Mouse (Mus musculus) hindbrain, embryonic 10.5 days (tissue): ENCODE results near the gene Gadd45b. TPM values are rescaled to one million over a fixed set of nuclear protein-coding genes. Genes with fewer than 3 reads are reported as not detected.

ENCODE experiments used
- DNase-seq: peaks from one replicate; pipeline ENCODE4 v3.0.0-alpha.2; 2017; ENCODE audit warnings: low spot score
- H3K27ac ChIP-seq: fragments of 300-500 bp; sonication (generic); 2 replicates; pipeline ENCODE4 v1.5.1; 2016; ENCODE audit warnings: mild to moderate bottlenecking, moderate library complexity
- H3K27me3 ChIP-seq: fragments of 300-500 bp; sonication (generic); 2 replicates; pipeline ENCODE4 v1.6.1; 2016; ENCODE audit warnings: mild to moderate bottlenecking; ENCODE audit not compliant: poor library complexity, insufficient read depth, severe bottlenecking
- H3K36me3 ChIP-seq: fragments of 300-500 bp; sonication (generic); 2 replicates; pipeline ENCODE4 v1.6.1; 2016; ENCODE audit warnings: mild to moderate bottlenecking, moderate library complexity
- H3K4me1 ChIP-seq: fragments of 300-500 bp; sonication (generic); replicated peaks from 2 replicates; pipeline ENCODE4 v1.6.1; 2016; ENCODE audit warnings: mild to moderate bottlenecking
- H3K4me3 ChIP-seq: fragments of 300-500 bp; sonication (generic); 2 replicates; pipeline ENCODE4 v1.5.1; 2016; ENCODE audit warnings: mild to moderate bottlenecking, moderate library complexity
- H3K9me3 ChIP-seq: fragments of 300-500 bp; sonication (generic); 2 replicates; pipeline ENCODE4 v1.6.1; 2016; ENCODE audit warnings: mild to moderate bottlenecking, moderate library complexity
- WGBS: fragments of 180-500 bp; shearing (Covaris S2); methylation state at CpG from one replicate; pipeline ENCODE4 v1.1.7; 2016; 5-methylcytosine and 5-hydroxymethylcytosine counted together
- polyA plus RNA-seq: library from polyadenylated mRNA; unstranded; fragments of >200 nt; fragmentation: Nextera tagmentation; extraction: Ambion mirVana; gene quantifications from 2 replicates; pipeline ENCODE4 v1.2.1, GENCODE M21; 2016

The Gadd45b gene
- polyA plus RNA-seq, 1 experiment from 2014 or later, result 11.8 TPM

DNA sequence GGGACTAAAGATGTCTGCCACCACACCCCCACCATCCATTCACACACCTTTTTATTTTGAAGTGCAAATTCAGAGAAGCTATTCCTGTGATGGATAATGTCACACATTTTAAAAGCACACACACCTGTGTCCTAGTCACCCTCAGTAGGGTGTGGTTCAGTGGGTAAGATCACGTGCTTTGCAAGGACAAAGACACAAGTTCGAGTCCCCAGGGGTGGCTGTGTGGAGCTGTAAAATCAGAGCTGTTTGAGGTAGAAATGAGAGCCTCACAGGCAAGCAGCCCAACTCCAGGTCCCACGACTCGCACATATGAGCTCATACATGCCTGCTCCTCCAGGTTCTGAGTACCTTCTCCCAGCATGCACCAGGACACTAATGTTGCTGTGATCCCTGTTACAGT lies 38.2 kb downstream of the Gadd45b start:
- H3K4me1 ChIP-seq, result peaks cover 44% of the 10 kb centered on the region
- DNase-seq, result no peak
- no peak overlapping the region for H3K4me3 ChIP-seq
- 0 out of 2 replicates have a peak, but pooled peaks cover 5% of the 10 kb centered on the region for H3K9me3 ChIP-seq
- H3K27ac ChIP-seq, result no peak overlapping the region
- H3K36me3 ChIP-seq, result no peaks in the 10 kb centered on the region
- WGBS, result 84% methylated on average over 4 of the region's 4 CpGs
- no peaks in the 10 kb centered on the region for H3K27me3 ChIP-seq

DNA sequence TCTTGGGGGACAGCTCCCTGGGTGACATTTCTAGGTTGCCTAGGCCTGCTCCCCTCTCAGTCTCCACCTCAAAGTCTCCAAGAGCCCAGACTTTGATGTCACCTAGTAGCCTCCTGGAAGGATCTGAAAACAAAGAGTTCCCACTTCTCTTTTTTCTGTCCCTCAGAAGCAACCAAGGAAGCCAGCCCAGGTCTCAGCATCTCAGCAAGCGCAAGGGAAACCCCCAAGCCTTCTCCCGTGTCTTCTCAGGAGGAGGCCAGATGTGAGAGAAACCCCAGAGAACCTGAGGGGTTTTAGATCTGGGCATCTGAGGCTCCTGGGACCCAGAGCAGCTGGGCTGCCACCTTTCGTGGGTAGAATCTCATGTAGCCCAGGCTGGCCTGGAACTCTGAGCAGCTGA lies 39.4 kb downstream of the Gadd45b start:
- H3K27me3 ChIP-seq, result no peaks in the 10 kb centered on the region
- peaks cover 36% of the 10 kb centered on the region for H3K4me1 ChIP-seq
- no peak overlapping the region for H3K4me3 ChIP-seq
- no peaks in the 10 kb centered on the region for H3K36me3 ChIP-seq
- no peak for DNase-seq
- no peak overlapping the region for H3K27ac ChIP-seq
- WGBS, result 71% methylated on average over 3 of the region's 3 CpGs
- H3K9me3 ChIP-seq, result 0 out of 2 replicates have a peak, but pooled peaks cover 5% of the 10 kb centered on the region

DNA sequence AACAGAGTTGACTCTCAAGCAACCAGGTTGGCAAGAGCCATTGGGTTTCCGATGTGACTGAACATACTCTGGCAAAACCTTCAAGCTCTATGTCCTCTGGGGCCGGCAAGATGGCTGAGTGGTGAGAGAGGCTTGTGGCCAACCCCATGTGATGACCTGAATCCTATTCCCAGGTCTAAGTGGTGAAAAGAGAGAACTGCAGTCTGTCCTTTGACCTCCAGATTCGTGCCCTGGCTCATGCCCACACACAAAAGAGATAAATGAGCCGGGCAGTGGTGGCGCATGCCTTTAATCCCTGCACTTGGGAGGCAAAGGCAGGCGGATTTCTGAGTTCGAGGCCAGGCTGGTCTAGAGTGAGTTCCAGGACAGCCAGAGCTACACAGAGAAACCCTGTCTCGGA lies 40.3 kb downstream of the Gadd45b start:
- Histone ChIP-seq H3K36me3 (no peaks in the 10 kb centered on the region), H3K27ac (no peak overlapping the region), H3K9me3 (0 out of 2 replicates have a peak, but pooled peaks cover 5% of the 10 kb centered on the region), H3K4me3 (no peak overlapping the region), H3K4me1 (peaks cover 28% of the 10 kb centered on the region), H3K27me3 (no peaks in the 10 kb centered on the region)
- no peak for DNase-seq
- WGBS, result 87% methylated on average over 8 of the region's 8 CpGs

- Histone ChIP-seq H3K9me3 (0 out of 2 replicates have a peak, but pooled peaks cover 5% of the 10 kb centered on the region), H3K27me3 (no peaks in the 10 kb centered on the region), H3K4me1 (peaks cover 28% of the 10 kb centered on the region), H3K4me3 (no peak overlapping the region), H3K27ac (no peak overlapping the region), H3K36me3 (no peaks in the 10 kb centered on the region)
- DNase-seq, result no peak
- WGBS, result 83% methylated on average over 15 of the region's 15 CpGs
Measured at GRCm38 (mm10) chr10:80971533-80971932, 41.7 kb downstream of the Gadd45b start.

DNA sequence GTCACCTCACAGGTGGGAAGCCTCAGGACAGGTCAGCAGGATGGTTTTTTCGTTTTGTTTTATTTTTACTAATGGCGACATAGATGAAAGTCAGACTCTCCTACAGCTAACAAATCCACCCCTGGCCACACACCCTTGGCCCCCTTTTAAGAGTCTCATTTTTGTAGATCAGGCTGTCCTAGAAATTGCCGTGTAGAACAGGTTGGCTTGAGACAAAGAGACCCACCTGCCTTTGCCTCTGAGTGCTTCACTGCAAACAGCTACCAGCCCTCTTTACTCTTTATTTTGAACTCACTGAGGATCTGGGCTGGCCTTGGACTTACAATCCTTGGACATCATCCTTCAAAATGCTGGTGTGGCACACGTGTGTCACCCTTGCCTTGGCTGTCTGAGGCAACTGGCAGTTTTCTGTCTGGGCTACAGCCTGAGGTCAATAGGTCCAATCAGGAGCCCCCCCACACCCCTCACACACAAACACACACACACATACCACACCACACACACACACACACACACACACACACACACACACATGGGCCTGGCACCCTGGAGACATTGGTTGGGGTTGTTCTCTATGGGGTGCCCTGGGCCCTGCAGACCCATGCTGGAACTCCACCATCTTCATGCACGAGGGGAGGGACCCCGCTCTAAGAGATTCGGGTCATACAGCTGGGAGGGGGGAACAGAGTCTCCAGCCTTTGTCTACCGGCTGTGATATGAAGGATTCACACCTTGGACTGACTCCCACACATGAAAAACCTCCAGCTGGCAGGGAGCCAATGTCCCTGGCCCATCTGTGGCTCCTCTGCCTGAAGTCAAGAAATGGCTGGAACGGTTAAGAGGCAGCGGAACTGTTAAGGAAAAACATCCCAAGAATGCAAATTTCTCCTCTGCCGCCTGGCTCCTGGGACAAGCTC lies 42.5 kb downstream of the Gadd45b start:
- no peak for DNase-seq
- H3K27ac ChIP-seq, result 0 out of 2 replicates have a peak overlapping the region, but pooled peaks have one; percentile 35

GRCm38 (mm10) chr10:80973722-80974121 lies 43.8 kb downstream of the Gadd45b start:
- Histone ChIP-seq H3K4me3 (no peak overlapping the region), H3K27me3 (no peaks in the 10 kb centered on the region), H3K36me3 (no peaks in the 10 kb centered on the region), H3K27ac (peak overlapping the region; percentile 26; the same call in 1 of the 2 replicates), H3K4me1 (peaks cover 22% of the 10 kb centered on the region), H3K9me3 (0 out of 2 replicates have a peak, but pooled peaks cover 5% of the 10 kb centered on the region)
- WGBS, result 79% methylated on average over 1 of the region's 1 CpGs
- DNase-seq, result no peak

More for the DNA sequence above, 42.5 kb downstream of the Gadd45b start:
- H3K4me3 ChIP-seq, result no peak overlapping the region
- peaks cover 23% of the 10 kb centered on the region for H3K4me1 ChIP-seq
- H3K27me3 ChIP-seq, result no peaks in the 10 kb centered on the region
- 0 out of 2 replicates have a peak, but pooled peaks cover 5% of the 10 kb centered on the region for H3K9me3 ChIP-seq
- 67% methylated on average over 11 of the region's 11 CpGs for WGBS
- no peaks in the 10 kb centered on the region for H3K36me3 ChIP-seq

DNA sequence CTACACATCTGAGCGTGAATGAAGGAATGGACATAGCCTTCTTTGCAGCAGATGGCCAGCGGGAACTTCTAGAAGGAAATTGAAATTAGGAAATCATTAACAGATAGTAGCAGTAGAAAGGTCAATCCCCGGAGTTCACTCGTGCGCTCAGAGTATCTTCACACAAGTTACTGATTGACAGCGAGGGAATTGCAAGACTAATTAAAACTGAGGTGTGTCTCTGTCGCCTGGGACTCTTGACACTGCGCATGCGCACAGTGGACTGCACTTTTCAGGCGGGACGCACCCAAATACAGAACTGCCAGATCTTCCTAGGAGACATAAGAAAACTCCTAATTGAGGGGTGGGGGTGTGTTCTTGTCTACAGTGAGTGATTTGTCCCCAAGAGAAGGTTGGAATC lies 45.6 kb downstream of the Gadd45b start:
- H3K27ac ChIP-seq, result no peak overlapping the region
- 90% methylated on average over 11 of the region's 11 CpGs for WGBS
- H3K4me3 ChIP-seq, result no peak overlapping the region
- H3K36me3 ChIP-seq, result no peaks in the 10 kb centered on the region
- H3K4me1 ChIP-seq, result peaks cover 19% of the 10 kb centered on the region
- H3K9me3 ChIP-seq, result 0 out of 2 replicates have a peak, but pooled peaks cover 5% of the 10 kb centered on the region
- H3K27me3 ChIP-seq, result no peaks in the 10 kb centered on the region
- DNase-seq, result no peak

DNA sequence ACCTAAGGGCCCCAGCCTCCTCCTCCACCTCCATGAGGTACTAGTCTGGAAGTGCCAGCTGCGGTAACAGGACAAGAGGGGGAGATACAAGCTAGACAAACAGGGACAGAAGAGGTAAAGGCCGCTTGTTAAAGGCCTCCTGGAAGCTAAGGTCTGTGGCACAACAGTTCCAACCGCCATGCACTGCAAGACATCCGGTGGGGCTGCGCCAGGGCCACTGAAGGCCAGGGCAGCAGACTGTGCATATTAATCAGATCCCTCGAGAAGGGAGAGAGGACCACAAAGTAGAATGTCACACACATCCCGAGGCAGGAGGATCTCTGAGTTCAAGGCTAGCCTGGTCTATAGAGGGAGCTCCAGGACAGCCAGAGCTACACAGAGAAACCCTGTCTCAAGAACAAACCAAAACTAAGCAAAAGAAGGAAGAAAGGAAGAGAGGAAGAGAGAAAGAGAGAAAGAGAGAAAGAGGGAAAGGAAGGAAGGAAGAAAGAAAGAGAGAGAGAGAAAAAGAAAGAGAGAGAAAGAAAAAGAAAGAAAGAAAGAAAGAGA lies 51.8 kb downstream of the Gadd45b start:
- no peak for DNase-seq

More for the DNA sequence above, 51.8 kb downstream of the Gadd45b start:
- peaks cover 26% of the 10 kb centered on the region for H3K27me3 ChIP-seq
- peak overlapping the region; percentile 5; the same call in 1 of the 2 replicates for H3K27ac ChIP-seq
- 56% methylated on average over 7 of the region's 7 CpGs for WGBS
- H3K36me3 ChIP-seq, result no peaks in the 10 kb centered on the region
- H3K9me3 ChIP-seq, result no peaks in the 10 kb centered on the region
- no peak overlapping the region for H3K4me3 ChIP-seq
- peaks cover 15% of the 10 kb centered on the region for H3K4me1 ChIP-seq

Other genes starting within 250 kb of the Gadd45b start
- gene Mob3a, start 228.1 kb upstream of the Gadd45b start, polyA plus RNA-seq, result 68.8 and 77.2 TPM in 2 replicates
- 13.7 and 18.7 TPM in 2 replicates for gene Izumo4, start 227.9 kb upstream of the Gadd45b start, polyA plus RNA-seq
- gene Ap3d1, start 187.8 kb upstream of the Gadd45b start, polyA plus RNA-seq, result 59.9 and 65.8 TPM in 2 replicates
- 20.3 and 22.8 TPM in 2 replicates for gene Dot1l, start 174.9 kb upstream of the Gadd45b start, polyA plus RNA-seq
- 109 and 119 TPM in 2 replicates for gene Sf3a2, start 131.9 kb upstream of the Gadd45b start, polyA plus RNA-seq
- 189 and 192 TPM in 2 replicates for gene Plekhj1, start 131.4 kb upstream of the Gadd45b start, polyA plus RNA-seq
- 0.12 and 0.16 TPM in 2 replicates for gene Amh, start 124.8 kb upstream of the Gadd45b start, polyA plus RNA-seq
- gene Jsrp1, start 116.6 kb upstream of the Gadd45b start, polyA plus RNA-seq, result 0.65 and 0.68 TPM in 2 replicates
- 2,287 and 2,328 TPM in 2 replicates for gene Oaz1, start 103.4 kb upstream of the Gadd45b start, polyA plus RNA-seq
- gene Lingo3, start 86.0 kb upstream of the Gadd45b start, polyA plus RNA-seq, result 0.61 and 0.93 TPM in 2 replicates
- 314 and 327 TPM in 2 replicates for gene Lsm7, start 74.9 kb upstream of the Gadd45b start, polyA plus RNA-seq
- 46.3 and 52.9 TPM in 2 replicates for gene Sppl2b, start 74.8 kb upstream of the Gadd45b start, polyA plus RNA-seq
- gene Tmprss9, start 58.2 kb upstream of the Gadd45b start, polyA plus RNA-seq, result 0.04 and 0.14 TPM in 2 replicates
- gene Timm13, start 29.1 kb upstream of the Gadd45b start, polyA plus RNA-seq, result 374 and 391 TPM in 2 replicates
- gene Lmnb2, start 11.8 kb upstream of the Gadd45b start, polyA plus RNA-seq, result 65.8 and 78.4 TPM in 2 replicates
- gene Gng7, start 84.9 kb downstream of the Gadd45b start, polyA plus RNA-seq, result 7.1 and 8.6 TPM in 2 replicates
- gene Diras1, start 95.6 kb downstream of the Gadd45b start, polyA plus RNA-seq, result 4.6 and 9.8 TPM in 2 replicates
- 16.9 and 26.7 TPM in 2 replicates for gene Slc39a3, start 107.4 kb downstream of the Gadd45b start, polyA plus RNA-seq
- gene Sgta, start 130.1 kb downstream of the Gadd45b start, polyA plus RNA-seq, result 276 and 320 TPM in 2 replicates
- gene Thop1, start 140.0 kb downstream of the Gadd45b start, polyA plus RNA-seq, result 85.4 and 106 TPM in 2 replicates
- 0.29 and 0.30 TPM in 2 replicates for gene Creb3l3, start 168.8 kb downstream of the Gadd45b start, polyA plus RNA-seq
- 218 and 261 TPM in 2 replicates for gene Map2k2, start 175.8 kb downstream of the Gadd45b start, polyA plus RNA-seq
- gene Zbtb7a, start 205.1 kb downstream of the Gadd45b start, polyA plus RNA-seq, result 9.4 and 12.4 TPM in 2 replicates
- gene Pias4, start 237.8 kb downstream of the Gadd45b start, polyA plus RNA-seq, result 64.1 and 72.2 TPM in 2 replicates
- 495 and 570 TPM in 2 replicates for gene Eef2, start 246.6 kb downstream of the Gadd45b start, polyA plus RNA-seq